Mouse (Mus musculus): ENCODE data around the gene Dnmt3a. TPM values are rescaled to one million over a fixed set of nuclear protein-coding genes. Genes with fewer than 3 reads are reported as not detected.

Gene Dnmt3a
- total and polyA plus RNA-seq, 2 experiments from 2014 or later = 72.8 to 91.4 TPM

DNA sequence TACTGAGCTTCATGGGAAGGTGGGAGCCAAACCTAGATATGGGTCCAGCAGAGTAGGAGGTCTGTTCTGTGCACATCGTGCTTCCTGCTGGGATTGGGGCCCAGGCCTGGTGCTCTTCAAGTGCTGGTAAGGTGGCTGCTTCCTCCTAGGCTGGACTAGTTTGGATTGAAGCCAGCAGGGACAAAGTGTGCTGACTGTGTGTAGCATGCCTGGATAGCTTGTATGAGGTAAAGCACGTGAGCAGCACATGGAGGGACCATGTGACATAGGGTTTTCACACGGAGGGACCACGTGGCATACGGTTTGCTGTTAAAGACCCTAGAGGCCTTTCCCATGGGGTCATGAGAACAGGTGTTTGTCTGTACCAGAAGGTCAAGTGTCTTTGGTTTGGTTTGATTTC is 38.5 kb downstream of the Dnmt3a start:
- Histone ChIP-seq H3K9me3 (ENCODE audit: low read length) (no peaks in the 10 kb centered on the region), H3K9ac (no peak overlapping the region), H3K4me1 (ENCODE audit: insufficient read depth) (no peaks in the 10 kb centered on the region), H3K4me2 (ENCODE audit: low read depth) (no peak overlapping the region), H3K4me3 (ENCODE audit: low read depth, low read length) (no peak overlapping the region), H3K36me3 (ENCODE audit: insufficient read depth) (peaks cover 15% of the 10 kb centered on the region), H3K27me3 (ENCODE audit: insufficient read depth, low read length) (no peaks in the 10 kb centered on the region), H3K27ac (ENCODE audit: low read depth, low read length) (no peak overlapping the region)
- ATAC-seq (no peak), DNase-seq (no peak)
- 83% methylated on average over 5 of the region's 5 CpGs for WGBS
- no peak for TF ChIP-seq CTCF (IDR thresholded peaks at IDR 0.05; ENCODE audit: low read depth)

DNA sequence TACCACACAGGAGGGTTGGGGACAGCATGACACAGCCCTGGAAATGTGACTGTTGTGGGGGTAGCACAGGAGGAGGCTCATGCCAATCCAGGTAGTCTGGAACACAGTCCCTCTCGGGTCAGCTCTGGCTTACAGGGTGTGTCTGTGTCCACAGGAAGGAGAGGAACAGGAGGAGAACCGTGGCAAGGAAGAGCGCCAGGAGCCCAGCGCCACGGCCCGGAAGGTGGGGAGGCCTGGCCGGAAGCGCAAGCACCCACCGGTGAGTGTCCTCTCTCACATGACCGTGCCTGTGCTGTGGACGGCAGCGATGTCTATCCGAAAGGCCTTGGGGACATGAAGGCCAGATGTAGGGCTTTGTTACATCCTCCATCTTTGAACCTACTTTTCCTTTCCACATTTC is 43.7 kb downstream of the Dnmt3a start:
- DNase-seq (no peak), ATAC-seq (no peak)
- no peak overlapping the region for H3K27ac ChIP-seq (ENCODE audit: low read depth, low read length)
- H3K4me1 ChIP-seq (ENCODE audit: insufficient read depth) = no peaks in the 10 kb centered on the region
- no peak overlapping the region for H3K4me2 ChIP-seq (ENCODE audit: low read depth)
- H3K9me3 ChIP-seq (ENCODE audit: low read length) = no peaks in the 10 kb centered on the region
- no peaks in the 10 kb centered on the region for H3K27me3 ChIP-seq (ENCODE audit: insufficient read depth, low read length)
- H3K9ac ChIP-seq = no peak overlapping the region
- no peak for TF ChIP-seq CTCF (IDR thresholded peaks at IDR 0.05; ENCODE audit: low read depth)
- no peak overlapping the region for H3K4me3 ChIP-seq (ENCODE audit: low read depth, low read length)
- 97% methylated on average over 13 of the region's 13 CpGs for WGBS
- peaks cover 30% of the 10 kb centered on the region for H3K36me3 ChIP-seq (ENCODE audit: insufficient read depth)

DNA sequence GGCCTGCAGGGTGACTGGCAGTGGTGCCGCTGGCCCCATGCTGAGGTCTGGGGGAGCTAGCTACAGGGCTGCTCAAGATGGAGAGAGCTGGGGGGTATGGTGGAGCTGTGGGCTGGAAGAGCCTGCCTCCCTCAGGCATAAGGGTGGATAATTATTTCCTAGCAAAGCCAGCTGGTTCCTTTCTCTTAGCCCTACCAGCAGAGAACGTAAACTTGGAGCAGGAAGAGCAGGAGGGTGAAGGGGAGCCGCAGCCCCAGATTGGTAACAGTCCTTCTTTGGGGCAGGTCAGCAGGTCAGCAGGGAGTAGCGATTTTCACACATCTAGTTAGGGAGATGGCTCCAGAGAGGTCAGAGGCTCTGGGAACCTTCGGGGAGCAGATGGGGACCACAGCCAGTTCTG is 44.4 kb downstream of the Dnmt3a start:
- no peak overlapping the region for H3K4me2 ChIP-seq (ENCODE audit: low read depth)
- peaks cover 30% of the 10 kb centered on the region for H3K36me3 ChIP-seq (ENCODE audit: insufficient read depth)
- H3K4me3 ChIP-seq (ENCODE audit: low read depth, low read length) = no peak overlapping the region
- 60% methylated on average over 5 of the region's 5 CpGs for WGBS
- H3K4me1 ChIP-seq (ENCODE audit: insufficient read depth) = no peaks in the 10 kb centered on the region
- no peaks in the 10 kb centered on the region for H3K27me3 ChIP-seq (ENCODE audit: insufficient read depth, low read length)
- DNase-seq (no peak), ATAC-seq (peak; percentile 36; the same call in 1 of the 2 replicates)
- no peaks in the 10 kb centered on the region for H3K9me3 ChIP-seq (ENCODE audit: low read length)
- H3K27ac ChIP-seq (ENCODE audit: low read depth, low read length) = no peak overlapping the region
- no peak for TF ChIP-seq CTCF (IDR thresholded peaks at IDR 0.05; ENCODE audit: low read depth)
- no peak overlapping the region for H3K9ac ChIP-seq

DNA sequence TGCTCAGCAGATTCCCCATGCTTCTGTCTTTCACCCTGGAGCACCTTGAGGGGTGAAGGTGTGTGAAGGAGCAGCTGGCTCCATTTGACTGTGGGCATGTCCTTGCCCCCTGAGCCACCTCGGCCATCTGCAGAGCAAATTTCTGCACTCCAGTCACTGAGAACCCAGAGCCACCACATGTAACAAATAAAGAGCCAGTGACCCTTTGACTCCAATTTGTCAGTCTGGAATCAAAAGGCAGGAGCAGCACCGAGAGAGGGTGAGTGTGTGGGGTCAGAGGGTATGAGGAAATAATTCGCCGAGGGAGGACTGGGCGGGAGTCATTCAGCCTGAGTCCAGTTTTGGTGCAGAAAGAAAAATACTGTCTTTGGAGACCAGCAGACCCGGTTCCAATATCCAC is 44.9 kb downstream of the Dnmt3a start:
- Histone ChIP-seq H3K9me3 (ENCODE audit: low read length) (no peaks in the 10 kb centered on the region), H3K4me2 (ENCODE audit: low read depth) (no peak overlapping the region), H3K4me3 (ENCODE audit: low read depth, low read length) (no peak overlapping the region), H3K27me3 (ENCODE audit: insufficient read depth, low read length) (no peaks in the 10 kb centered on the region), H3K9ac (no peak overlapping the region), H3K27ac (ENCODE audit: low read depth, low read length) (no peak overlapping the region), H3K36me3 (ENCODE audit: insufficient read depth) (peaks cover 27% of the 10 kb centered on the region), H3K4me1 (ENCODE audit: insufficient read depth) (no peaks in the 10 kb centered on the region)
- 63% methylated on average over 6 of the region's 6 CpGs for WGBS
- no peak for ATAC-seq
- no peak for TF ChIP-seq CTCF (IDR thresholded peaks at IDR 0.05; ENCODE audit: low read depth)
- DNase-seq = no peak

DNA sequence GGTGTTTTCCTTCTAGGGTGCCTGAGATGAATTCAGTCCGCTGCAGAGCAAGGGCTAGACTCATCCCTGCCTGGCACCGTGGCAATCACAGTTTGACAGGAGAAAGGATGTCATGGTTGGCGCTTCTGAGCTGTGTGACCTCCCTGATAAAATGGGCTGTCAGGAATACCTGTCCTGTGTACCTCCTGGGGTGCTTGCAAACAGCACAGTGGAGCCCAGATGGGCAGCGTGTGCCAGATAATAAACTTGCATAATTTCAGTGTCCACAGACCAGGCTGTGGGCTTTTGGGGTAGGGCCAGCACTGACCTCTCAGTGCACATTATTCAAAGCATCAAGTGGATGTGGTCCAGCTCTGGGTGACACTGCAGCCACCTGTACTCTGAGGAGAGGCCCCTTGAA is 45.4 kb downstream of the Dnmt3a start:
- DNase-seq (no peak), ATAC-seq (no peak)
- TF ChIP-seq CTCF (IDR thresholded peaks at IDR 0.05; ENCODE audit: low read depth) = no peak
- Histone ChIP-seq H3K36me3 (ENCODE audit: insufficient read depth) (peaks cover 27% of the 10 kb centered on the region), H3K4me1 (ENCODE audit: insufficient read depth) (no peaks in the 10 kb centered on the region), H3K4me3 (ENCODE audit: low read depth, low read length) (no peak overlapping the region), H3K4me2 (ENCODE audit: low read depth) (no peak overlapping the region), H3K27me3 (ENCODE audit: insufficient read depth, low read length) (no peaks in the 10 kb centered on the region), H3K9me3 (ENCODE audit: low read length) (no peaks in the 10 kb centered on the region), H3K9ac (no peak overlapping the region), H3K27ac (ENCODE audit: low read depth, low read length) (no peak overlapping the region)
- WGBS = 87% methylated on average over 4 of the region's 4 CpGs

DNA sequence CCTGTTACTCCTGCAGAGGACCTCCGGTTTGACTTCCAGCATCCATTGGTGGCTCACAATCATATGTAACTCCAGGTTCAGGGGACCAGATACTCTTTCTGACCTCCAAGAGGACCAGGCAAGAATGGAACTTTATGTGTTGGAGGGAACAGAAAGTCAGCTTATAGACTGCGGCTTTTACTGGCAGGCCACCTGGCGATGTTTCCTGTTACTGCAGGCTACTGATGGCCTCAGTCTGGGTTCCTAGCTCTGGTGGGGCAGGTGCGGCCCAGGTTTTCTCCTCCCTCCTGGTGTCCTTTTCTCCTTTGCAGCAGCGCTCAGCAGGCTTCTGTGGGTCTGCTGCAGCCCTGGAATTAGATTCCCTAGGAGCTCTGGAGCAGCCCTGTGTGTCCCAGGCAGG is 46.7 kb downstream of the Dnmt3a start:
- H3K27me3 ChIP-seq (ENCODE audit: insufficient read depth, low read length) = no peaks in the 10 kb centered on the region
- H3K27ac ChIP-seq (ENCODE audit: low read depth, low read length) = no peak overlapping the region
- 42% methylated on average over 5 of the region's 5 CpGs for WGBS
- H3K9ac ChIP-seq = no peak overlapping the region
- no peaks in the 10 kb centered on the region for H3K9me3 ChIP-seq (ENCODE audit: low read length)
- H3K4me1 ChIP-seq (ENCODE audit: insufficient read depth) = no peaks in the 10 kb centered on the region
- H3K4me3 ChIP-seq (ENCODE audit: low read depth, low read length) = no peak overlapping the region
- peak; percentile 53 for TF ChIP-seq CTCF (IDR thresholded peaks at IDR 0.05; ENCODE audit: low read depth)
- no peak overlapping the region for H3K4me2 ChIP-seq (ENCODE audit: low read depth)
- H3K36me3 ChIP-seq (ENCODE audit: insufficient read depth) = peaks cover 27% of the 10 kb centered on the region
- ATAC-seq (no peak), DNase-seq (no peak)

DNA sequence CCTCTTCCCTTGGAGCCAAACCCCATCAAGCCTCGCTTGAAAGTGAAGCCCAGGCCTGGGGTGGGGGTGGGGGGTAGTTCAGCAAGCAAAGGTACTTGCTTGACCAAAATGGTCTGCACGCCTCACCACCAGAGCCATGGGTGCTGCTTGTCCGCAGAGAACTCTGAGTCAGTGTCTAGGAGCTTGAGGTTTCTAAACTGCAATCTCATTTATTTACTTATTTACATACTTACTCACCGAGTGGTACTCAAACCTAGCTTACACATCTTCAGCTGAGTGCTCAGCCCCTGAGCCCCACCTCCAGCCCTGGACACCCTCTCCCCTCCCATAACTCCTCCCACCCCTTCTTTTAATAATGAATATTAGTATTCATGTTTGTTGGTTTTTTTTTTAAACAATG is 48.6 kb downstream of the Dnmt3a start:
- TF ChIP-seq CTCF (IDR thresholded peaks at IDR 0.05; ENCODE audit: low read depth) = no peak
- Histone ChIP-seq H3K27ac (ENCODE audit: low read depth, low read length) (no peak overlapping the region), H3K4me2 (ENCODE audit: low read depth) (no peak overlapping the region), H3K4me3 (ENCODE audit: low read depth, low read length) (no peak overlapping the region), H3K9ac (no peak overlapping the region), H3K36me3 (ENCODE audit: insufficient read depth) (peaks cover 20% of the 10 kb centered on the region), H3K4me1 (ENCODE audit: insufficient read depth) (no peaks in the 10 kb centered on the region), H3K9me3 (ENCODE audit: low read length) (no peaks in the 10 kb centered on the region), H3K27me3 (ENCODE audit: insufficient read depth, low read length) (no peaks in the 10 kb centered on the region)
- ATAC-seq = no peak
- 80% methylated on average over 4 of the region's 4 CpGs for WGBS
- no peak for DNase-seq
